Mouse (Mus musculus): ENCODE results near the gene Atp5s. TPM values are rescaled to one million over a fixed set of nuclear protein-coding genes. Genes with fewer than 3 reads are reported as not detected.

The Atp5s gene
- total and polyA plus RNA-seq, 2 experiments from 2014 or later, result 19.8 to 39.1 TPM

DNA sequence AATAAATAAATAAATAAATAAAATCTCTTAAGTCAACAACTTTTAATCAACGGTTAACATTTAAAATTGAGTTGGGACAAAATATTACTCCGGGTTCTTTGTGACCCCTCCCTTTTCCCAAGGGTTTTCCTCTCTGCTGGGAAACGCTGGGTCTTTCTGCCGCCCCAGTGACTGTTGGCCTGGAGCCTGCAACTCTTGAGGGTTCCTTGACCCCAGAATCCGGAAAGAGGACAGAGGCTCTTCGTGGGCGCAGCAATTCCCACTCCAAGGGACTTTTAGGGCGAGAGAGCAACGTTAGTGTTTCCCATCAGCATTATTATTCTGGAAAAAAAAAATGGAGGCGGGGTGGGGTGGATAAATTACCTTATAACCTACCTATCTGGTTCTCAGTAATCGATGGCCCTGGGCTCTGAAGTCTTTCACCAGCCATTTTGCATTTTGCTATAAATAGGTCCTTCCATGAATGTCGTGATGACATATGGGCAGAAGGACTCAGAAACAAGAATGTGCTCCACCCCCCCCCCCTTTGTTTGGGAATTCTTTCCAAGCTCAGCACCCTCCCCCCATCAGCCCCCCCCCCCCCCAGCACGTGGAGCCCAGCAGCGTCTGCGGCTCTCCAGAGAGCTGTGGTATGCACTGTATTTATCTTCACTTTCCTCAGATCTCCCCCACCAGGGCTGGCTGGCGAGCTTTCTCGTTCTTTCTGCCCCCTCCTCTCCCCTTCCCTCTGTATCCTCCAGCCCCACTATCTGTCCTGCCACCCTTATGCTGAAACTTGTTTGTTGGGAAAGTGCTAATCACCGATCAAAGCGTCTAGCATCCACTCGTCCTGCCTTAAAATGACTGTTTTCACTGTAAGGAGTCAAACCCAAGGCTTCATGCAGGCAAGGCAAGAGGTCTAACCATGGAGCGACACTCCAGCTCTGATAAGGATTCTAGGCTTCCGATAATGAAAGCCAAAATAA is 33.8 kb downstream of the Atp5s start:
- H3K9ac ChIP-seq (replicated peaks; ENCODE audit: low read length, poor library complexity, severe bottlenecking), result no peak overlapping the region
- TF ChIP-seq CTCF (IDR thresholded peaks at IDR 0.05), result no peak
- no peak overlapping the region for H3K27ac ChIP-seq (ENCODE audit: low read depth, low read length)
- H3K4me3 ChIP-seq (ENCODE audit: low read depth, low read length), result 0 out of 2 replicates have a peak overlapping the region, but pooled peaks have one; percentile 2
- H3K4me1 ChIP-seq (ENCODE audit: insufficient read depth, low read length), result no peaks in the 10 kb centered on the region
- ATAC-seq (ENCODE audit: low FRiP score) (no peak), DNase-seq (ENCODE audit: low spot score) (no peak)
- H3K27me3 ChIP-seq (ENCODE audit: insufficient read depth, low read length), result no peaks in the 10 kb centered on the region
- 14% methylated on average over 21 of the region's 22 CpGs for WGBS
- H3K9me3 ChIP-seq (ENCODE audit: low read length), result no peaks in the 10 kb centered on the region
- H3K4me2 ChIP-seq (ENCODE audit: low read depth, low read length, poor library complexity, severe bottlenecking), result peak overlapping the region; percentile 33; the same call in 1 of the 2 replicates
- H3K36me3 ChIP-seq (ENCODE audit: insufficient read depth, low read length), result no peaks in the 10 kb centered on the region

- no peaks in the 10 kb centered on the region for H3K9me3 ChIP-seq (ENCODE audit: low read length)
- no peaks in the 10 kb centered on the region for H3K27me3 ChIP-seq (ENCODE audit: insufficient read depth, low read length)
- H3K4me2 ChIP-seq (ENCODE audit: low read depth, low read length, poor library complexity, severe bottlenecking), result no peak overlapping the region
- H3K4me1 ChIP-seq (ENCODE audit: insufficient read depth, low read length), result no peaks in the 10 kb centered on the region
- DNase-seq (ENCODE audit: low spot score) (no peak), ATAC-seq (ENCODE audit: low FRiP score) (no peak)
- TF ChIP-seq CTCF (IDR thresholded peaks at IDR 0.05), result no peak
- WGBS, result 58% methylated on average over 7 of the region's 7 CpGs
- no peak overlapping the region for H3K27ac ChIP-seq (ENCODE audit: low read depth, low read length)
- no peak overlapping the region for H3K4me3 ChIP-seq (ENCODE audit: low read depth, low read length)
- H3K9ac ChIP-seq (replicated peaks; ENCODE audit: low read length, poor library complexity, severe bottlenecking), result no peak overlapping the region
- no peaks in the 10 kb centered on the region for H3K36me3 ChIP-seq (ENCODE audit: insufficient read depth, low read length)
These were observed 34.6 kb downstream of the Atp5s start for GRCm38 (mm10) chr12:69759267-69759885.

DNA sequence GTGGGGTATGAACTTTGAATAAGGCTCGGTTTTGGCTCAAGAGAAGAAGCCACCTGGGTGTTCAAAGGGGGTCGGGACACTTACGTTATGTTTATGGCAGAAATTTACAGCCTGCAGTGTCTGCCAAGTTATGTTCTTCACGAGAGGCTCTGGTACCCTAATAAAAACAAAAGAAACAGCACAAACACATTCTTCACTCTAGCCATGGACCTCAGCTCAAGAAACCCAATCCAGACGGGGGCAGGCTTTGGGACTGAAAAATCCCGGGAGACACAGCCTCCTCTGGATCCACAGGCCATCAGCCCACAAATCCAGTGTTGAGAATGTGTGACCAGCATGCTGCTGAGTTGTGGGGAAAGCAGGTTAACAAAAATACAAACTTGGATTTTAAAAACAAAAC is 35.3 kb downstream of the Atp5s start:
- DNase-seq (ENCODE audit: low spot score) (no peak), ATAC-seq (ENCODE audit: low FRiP score) (no peak)
- Histone ChIP-seq H3K9ac (replicated peaks; ENCODE audit: low read length, poor library complexity, severe bottlenecking) (no peak overlapping the region), H3K4me2 (ENCODE audit: low read depth, low read length, poor library complexity, severe bottlenecking) (no peak overlapping the region), H3K4me3 (ENCODE audit: low read depth, low read length) (no peak overlapping the region), H3K27ac (ENCODE audit: low read depth, low read length) (no peak overlapping the region), H3K27me3 (ENCODE audit: insufficient read depth, low read length) (no peaks in the 10 kb centered on the region), H3K9me3 (ENCODE audit: low read length) (no peaks in the 10 kb centered on the region), H3K36me3 (ENCODE audit: insufficient read depth, low read length) (no peaks in the 10 kb centered on the region), H3K4me1 (ENCODE audit: insufficient read depth, low read length) (no peaks in the 10 kb centered on the region)
- no peak for TF ChIP-seq CTCF (IDR thresholded peaks at IDR 0.05)
- WGBS, result 74% methylated on average over 6 of the region's 6 CpGs

GRCm38 (mm10) chr12:69760743-69761406 is 36.1 kb downstream of the Atp5s start:
- H3K27ac ChIP-seq (ENCODE audit: low read depth, low read length), result no peak overlapping the region
- H3K4me1 ChIP-seq (ENCODE audit: insufficient read depth, low read length), result no peaks in the 10 kb centered on the region
- no peaks in the 10 kb centered on the region for H3K9me3 ChIP-seq (ENCODE audit: low read length)
- H3K27me3 ChIP-seq (ENCODE audit: insufficient read depth, low read length), result no peaks in the 10 kb centered on the region
- no peak overlapping the region for H3K4me3 ChIP-seq (ENCODE audit: low read depth, low read length)
- H3K36me3 ChIP-seq (ENCODE audit: insufficient read depth, low read length), result no peaks in the 10 kb centered on the region
- WGBS, result 87% methylated on average over 20 of the region's 20 CpGs
- H3K4me2 ChIP-seq (ENCODE audit: low read depth, low read length, poor library complexity, severe bottlenecking), result no peak overlapping the region
- no peak for TF ChIP-seq CTCF (IDR thresholded peaks at IDR 0.05)
- 0 out of 2 replicates have a peak overlapping the region, but pooled peaks have one; percentile 8 for H3K9ac ChIP-seq (replicated peaks; ENCODE audit: low read length, poor library complexity, severe bottlenecking)
- ATAC-seq (ENCODE audit: low FRiP score) (no peak), DNase-seq (ENCODE audit: low spot score) (peak; percentile 20)

DNA sequence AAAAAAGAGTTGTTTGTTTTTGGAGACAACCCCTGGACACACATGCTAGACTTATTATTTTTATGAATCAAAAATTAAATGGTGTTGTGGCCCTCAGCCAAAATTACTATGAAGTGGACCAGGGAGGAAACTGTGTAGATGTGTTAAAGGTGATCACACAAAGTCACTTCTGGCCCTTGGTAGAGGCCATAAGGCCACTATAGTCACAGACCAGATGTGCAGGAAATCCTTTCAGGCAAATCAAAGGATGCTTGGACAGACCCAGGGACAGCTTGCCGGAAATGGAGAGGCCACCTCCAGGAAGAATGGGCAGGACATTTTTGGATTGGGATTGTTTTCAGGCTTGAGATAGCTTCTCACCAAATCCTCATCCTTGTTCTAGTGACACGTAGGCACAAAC is 36.9 kb downstream of the Atp5s start:
- Histone ChIP-seq H3K4me3 (ENCODE audit: low read depth, low read length) (no peak overlapping the region), H3K4me1 (ENCODE audit: insufficient read depth, low read length) (no peaks in the 10 kb centered on the region), H3K9me3 (ENCODE audit: low read length) (no peaks in the 10 kb centered on the region), H3K9ac (replicated peaks; ENCODE audit: low read length, poor library complexity, severe bottlenecking) (no peak overlapping the region), H3K4me2 (ENCODE audit: low read depth, low read length, poor library complexity, severe bottlenecking) (no peak overlapping the region), H3K27me3 (ENCODE audit: insufficient read depth, low read length) (no peaks in the 10 kb centered on the region), H3K36me3 (ENCODE audit: insufficient read depth, low read length) (no peaks in the 10 kb centered on the region), H3K27ac (ENCODE audit: low read depth, low read length) (no peak overlapping the region)
- no peak for TF ChIP-seq CTCF (IDR thresholded peaks at IDR 0.05)
- WGBS, result 81% methylated on average over 2 of the region's 2 CpGs
- DNase-seq (ENCODE audit: low spot score), result no peak
- ATAC-seq (ENCODE audit: low FRiP score), result no peak

Data from midbrain, postnatal 0 days (tissue).